Mouse (Mus musculus): ENCODE measurements around the gene Kif26b. TPM values are rescaled to one million over a fixed set of nuclear protein-coding genes. Genes with fewer than 3 reads are reported as not detected.

Gene Kif26b
- total and polyA plus RNA-seq, 3 experiments = 0.04 to 0.16 TPM; not detected in 1

- Histone ChIP-seq H3K4me3 (ENCODE audit: low read depth, low read length) (no peak overlapping the region), H3K27me3 (ENCODE audit: insufficient read depth, low read length) (peaks cover 42% of the 10 kb centered on the region), H3K9me3 (replicated peaks) (no peaks in the 10 kb centered on the region), H3K4me1 (ENCODE audit: insufficient read depth, low read depth, low read length) (peaks cover 9% of the 10 kb centered on the region; the same call in 1 of the 2 replicates), H3K36me3 (replicated peaks) (no peaks in the 10 kb centered on the region)
- DNase-seq (ENCODE audit: low spot score) = no peak
- TF ChIP-seq GATA2 (IDR thresholded peaks at IDR 0.05; ENCODE audit: borderline replicate concordance, low read depth, low read length) (no peak), TAL1 (conservative IDR thresholded peaks at IDR 0.05; ENCODE audit: low read depth, low read length) (no peak), GATA1 (IDR thresholded peaks at IDR 0.05; ENCODE audit: borderline replicate concordance, low read length) (no peak), CTCF (IDR thresholded peaks at IDR 0.05; ENCODE audit: low read depth, low read length) (no peak), POLR2AphosphoS5 (IDR thresholded peaks at IDR 0.05; ENCODE audit: insufficient replicate concordance, low read depth, low read length) (no peak)
- ATAC-seq (ENCODE audit: extremely low read depth, insufficient number of reproducible peaks, low FRiP score, poor library complexity, severe bottlenecking) = no peak
Measured at GRCm38 (mm10) chr1:178626961-178627381, 98.0 kb downstream of the Kif26b start.

- TF ChIP-seq TAL1 (conservative IDR thresholded peaks at IDR 0.05; ENCODE audit: low read depth, low read length) (no peak), POLR2AphosphoS5 (IDR thresholded peaks at IDR 0.05; ENCODE audit: insufficient replicate concordance, low read depth, low read length) (no peak), GATA1 (IDR thresholded peaks at IDR 0.05; ENCODE audit: borderline replicate concordance, low read length) (no peak), CTCF (IDR thresholded peaks at IDR 0.05; ENCODE audit: low read depth, low read length) (no peak), GATA2 (IDR thresholded peaks at IDR 0.05; ENCODE audit: borderline replicate concordance, low read depth, low read length) (no peak)
- Histone ChIP-seq H3K27me3 (ENCODE audit: insufficient read depth, low read length) (peaks cover 36% of the 10 kb centered on the region), H3K36me3 (replicated peaks) (no peaks in the 10 kb centered on the region), H3K9me3 (replicated peaks) (no peaks in the 10 kb centered on the region), H3K4me1 (ENCODE audit: insufficient read depth, low read depth, low read length) (peaks cover 9% of the 10 kb centered on the region; the same call in 1 of the 2 replicates), H3K4me3 (ENCODE audit: low read depth, low read length) (no peak overlapping the region)
- DNase-seq (ENCODE audit: low spot score) = no peak
- ATAC-seq (ENCODE audit: extremely low read depth, insufficient number of reproducible peaks, low FRiP score, poor library complexity, severe bottlenecking) = no peak
Measured at GRCm38 (mm10) chr1:178630042-178630441, 101.1 kb downstream of the Kif26b start.

- H3K9me3 ChIP-seq (replicated peaks) = 0 out of 2 replicates have a peak, but pooled peaks cover 2% of the 10 kb centered on the region
- peaks cover 9% of the 10 kb centered on the region; the same call in 1 of the 2 replicates for H3K4me1 ChIP-seq (ENCODE audit: insufficient read depth, low read depth, low read length)
- TF ChIP-seq GATA1 (IDR thresholded peaks at IDR 0.05; ENCODE audit: borderline replicate concordance, low read length) = no peak
- TF ChIP-seq CTCF (IDR thresholded peaks at IDR 0.05; ENCODE audit: low read depth, low read length) = no peak
- H3K27me3 ChIP-seq (ENCODE audit: insufficient read depth, low read length) = peaks cover 19% of the 10 kb centered on the region
- no peak for ATAC-seq (ENCODE audit: extremely low read depth, insufficient number of reproducible peaks, low FRiP score, poor library complexity, severe bottlenecking)
- no peak for DNase-seq (ENCODE audit: low spot score)
- no peaks in the 10 kb centered on the region for H3K36me3 ChIP-seq (replicated peaks)
- H3K4me3 ChIP-seq (ENCODE audit: low read depth, low read length) = no peak overlapping the region
Measured at GRCm38 (mm10) chr1:178631863-178632262, 102.9 kb downstream of the Kif26b start.

GRCm38 (mm10) chr1:178634359-178635085 is 105.6 kb downstream of the Kif26b start:
- Histone ChIP-seq H3K4me1 (ENCODE audit: insufficient read depth, low read depth, low read length) (peaks cover 9% of the 10 kb centered on the region; the same call in 1 of the 2 replicates), H3K4me3 (ENCODE audit: low read depth, low read length) (no peak overlapping the region), H3K27me3 (ENCODE audit: insufficient read depth, low read length) (peaks cover 19% of the 10 kb centered on the region), H3K36me3 (replicated peaks) (no peaks in the 10 kb centered on the region), H3K9me3 (replicated peaks) (0 out of 2 replicates have a peak, but pooled peaks cover 2% of the 10 kb centered on the region)
- DNase-seq (ENCODE audit: low spot score) (no peak), ATAC-seq (ENCODE audit: extremely low read depth, insufficient number of reproducible peaks, low FRiP score, poor library complexity, severe bottlenecking) (no peak)
- no peak for TF ChIP-seq GATA1 (IDR thresholded peaks at IDR 0.05; ENCODE audit: borderline replicate concordance, low read length)
- TF ChIP-seq POLR2AphosphoS5 (IDR thresholded peaks at IDR 0.05; ENCODE audit: insufficient replicate concordance, low read depth, low read length) = no peak
- no peak for TF ChIP-seq CTCF (IDR thresholded peaks at IDR 0.05; ENCODE audit: low read depth, low read length)
- TF ChIP-seq TAL1 (conservative IDR thresholded peaks at IDR 0.05; ENCODE audit: low read depth, low read length) = no peak
- no peak for TF ChIP-seq GATA2 (IDR thresholded peaks at IDR 0.05; ENCODE audit: borderline replicate concordance, low read depth, low read length)

- peaks cover 4% of the 10 kb centered on the region; the same call in 1 of the 2 replicates for H3K4me1 ChIP-seq (ENCODE audit: insufficient read depth, low read depth, low read length)
- no peaks in the 10 kb centered on the region for H3K36me3 ChIP-seq (replicated peaks)
- H3K27me3 ChIP-seq (ENCODE audit: insufficient read depth, low read length) = peaks cover 27% of the 10 kb centered on the region
- 0 out of 2 replicates have a peak, but pooled peaks cover 2% of the 10 kb centered on the region for H3K9me3 ChIP-seq (replicated peaks)
- no peak for ATAC-seq (ENCODE audit: extremely low read depth, insufficient number of reproducible peaks, low FRiP score, poor library complexity, severe bottlenecking)
- TF ChIP-seq TAL1 (conservative IDR thresholded peaks at IDR 0.05; ENCODE audit: low read depth, low read length) (no peak), CTCF (IDR thresholded peaks at IDR 0.05; ENCODE audit: low read depth, low read length) (no peak), GATA2 (IDR thresholded peaks at IDR 0.05; ENCODE audit: borderline replicate concordance, low read depth, low read length) (no peak), GATA1 (IDR thresholded peaks at IDR 0.05; ENCODE audit: borderline replicate concordance, low read length) (no peak), POLR2AphosphoS5 (IDR thresholded peaks at IDR 0.05; ENCODE audit: insufficient replicate concordance, low read depth, low read length) (no peak)
- no peak for DNase-seq (ENCODE audit: low spot score)
- H3K4me3 ChIP-seq (ENCODE audit: low read depth, low read length) = no peak overlapping the region
Measured at GRCm38 (mm10) chr1:178635470-178635869, 106.5 kb downstream of the Kif26b start.

DNA sequence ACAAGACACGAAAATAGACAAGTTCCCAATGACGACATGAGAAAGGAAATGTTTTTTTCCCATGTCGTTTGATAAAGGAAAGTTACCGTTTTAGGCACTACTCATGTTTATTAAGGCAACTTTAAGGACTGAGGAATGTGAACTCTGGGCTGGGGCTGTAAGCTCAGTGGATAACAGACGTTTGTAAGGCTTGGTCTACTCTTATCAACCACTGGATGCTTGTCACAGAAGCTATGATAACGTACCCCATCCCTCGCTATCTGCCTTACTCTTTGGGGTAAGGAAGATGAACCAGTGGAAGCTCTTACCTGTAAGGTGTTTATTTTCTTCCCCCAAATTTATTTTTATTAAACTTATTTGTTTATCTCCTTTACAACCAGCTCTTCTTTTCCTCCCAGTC is 108.4 kb downstream of the Kif26b start:
- Histone ChIP-seq H3K4me3 (ENCODE audit: low read depth, low read length) (no peak overlapping the region), H3K36me3 (replicated peaks) (no peaks in the 10 kb centered on the region), H3K9me3 (replicated peaks) (0 out of 2 replicates have a peak, but pooled peaks cover 2% of the 10 kb centered on the region), H3K27me3 (ENCODE audit: insufficient read depth, low read length) (peaks cover 32% of the 10 kb centered on the region), H3K4me1 (ENCODE audit: insufficient read depth, low read depth, low read length) (no peaks in the 10 kb centered on the region)
- ATAC-seq (ENCODE audit: extremely low read depth, insufficient number of reproducible peaks, low FRiP score, poor library complexity, severe bottlenecking) (no peak), DNase-seq (ENCODE audit: low spot score) (no peak)
- TF ChIP-seq POLR2AphosphoS5 (IDR thresholded peaks at IDR 0.05; ENCODE audit: insufficient replicate concordance, low read depth, low read length) (no peak), CTCF (IDR thresholded peaks at IDR 0.05; ENCODE audit: low read depth, low read length) (no peak), TAL1 (conservative IDR thresholded peaks at IDR 0.05; ENCODE audit: low read depth, low read length) (no peak), GATA1 (IDR thresholded peaks at IDR 0.05; ENCODE audit: borderline replicate concordance, low read length) (no peak), GATA2 (IDR thresholded peaks at IDR 0.05; ENCODE audit: borderline replicate concordance, low read depth, low read length) (no peak)

All from G1E (cell line).